Mouse (Mus musculus) CH12.LX (cell line): ENCODE data around the gene Mlxip. TPM values are rescaled to one million over a fixed set of nuclear protein-coding genes. Genes with fewer than 3 reads are reported as not detected.
A peak's percentile ranks its signal among the peaks of the same experiment; 100 is the strongest.

Source experiments
- DNase-seq: peaks from one replicate; pipeline ENCODE4 v3.0.0-alpha.2; 2013; ENCODE audit errors: extremely low read depth
- H3K27ac ChIP-seq: 2 replicates; pipeline ENCODE4 v1.5.1; 2012; ENCODE audit warnings: low read depth, mild to moderate bottlenecking, control low read depth, moderate library complexity; ENCODE audit not compliant: insufficient read depth
- H3K27me3 ChIP-seq: replicated peaks from 2 replicates; pipeline ENCODE3; 2012; ENCODE audit warnings: inconsistent platforms
- H3K36me3 ChIP-seq, 2 experiments: replicated peaks in 1 of 2; 2 replicates each; pipeline versions ENCODE3 to v1.6.1; 2012; ENCODE audit warnings: inconsistent platforms in 1 of 2, low read length in 1 of 2, mild to moderate bottlenecking in 1 of 2, mixed read lengths in 1 of 2, moderate library complexity in 1 of 2; ENCODE audit not compliant: control insufficient read depth in 1 of 2, insufficient read depth in 1 of 2
- H3K4me1 ChIP-seq, 2 experiments: 2 replicates each; pipeline ENCODE4 v1.6.1; 2012; ENCODE audit warnings: inconsistent platforms in 1 of 2, moderate library complexity in 1 of 2; ENCODE audit not compliant: insufficient read depth in 2 of 2, control insufficient read depth in 1 of 2
- H3K4me2 ChIP-seq: 2 replicates; pipeline ENCODE4 v1.6.1; 2012; ENCODE audit warnings: low read depth, mild to moderate bottlenecking, control low read depth; ENCODE audit not compliant: poor library complexity, insufficient read depth, severe bottlenecking
- H3K4me3 ChIP-seq, 3 experiments: fragments of 150-350 bp in 1 of 3; sonication (generic) in 1 of 3; replicated peaks in 1 of 3; 2 replicates each; pipeline versions ENCODE3 to v1.5.1; 2011 to 2012; ENCODE audit warnings: low read depth in 2 of 3, low read length in 2 of 3, mild to moderate bottlenecking in 2 of 3, moderate library complexity in 2 of 3, control low read depth in 1 of 3, improper control_type of control experiment in 1 of 3, inconsistent platforms in 1 of 3, mixed read lengths in 1 of 3; ENCODE audit not compliant: poor library complexity in 1 of 3
- H3K79me2 ChIP-seq: replicated peaks from 2 replicates; pipeline ENCODE4 v1.6.1; 2012; ENCODE audit warnings: mild to moderate bottlenecking, moderate library complexity; ENCODE audit not compliant: control insufficient read depth, poor library complexity, insufficient read depth, severe bottlenecking; ENCODE audit errors: extremely low read depth
- H3K9ac ChIP-seq: 2 replicates; pipeline ENCODE4 v1.6.1; 2012; ENCODE audit warnings: low read depth, mild to moderate bottlenecking, control low read depth, moderate library complexity; ENCODE audit not compliant: insufficient read depth
- H3K9me3 ChIP-seq: replicated peaks from 2 replicates; pipeline ENCODE3; 2012; ENCODE audit warnings: low read length, inconsistent platforms, mixed read lengths
- CHD1 ChIP-seq: IDR thresholded peaks from 2 replicates; pipeline ENCODE4 v1.6.1; 2012; ENCODE audit warnings: low read depth, low read length, improper control_type of control experiment, inconsistent platforms
- CHD2 ChIP-seq: IDR thresholded peaks from 2 replicates; pipeline ENCODE4 v1.6.1; 2011; ENCODE audit warnings: low read length, improper control_type of control experiment
- CTCF ChIP-seq, 2 experiments: IDR thresholded peaks in 1 of 2; conservative IDR thresholded peaks in 1 of 2; 2 replicates each; pipeline ENCODE4 v1.5.1; 2011 to 2012; ENCODE audit warnings: low read depth in 2 of 2, low read length in 2 of 2, improper control_type of control experiment in 1 of 2, inconsistent platforms in 1 of 2, mild to moderate bottlenecking in 1 of 2, moderate library complexity in 1 of 2
- EP300 ChIP-seq: IDR thresholded peaks from 2 replicates; pipeline ENCODE4 v1.6.1; 2011; ENCODE audit warnings: low read length, improper control_type of control experiment
- HCFC1 ChIP-seq: IDR thresholded peaks from 2 replicates; pipeline ENCODE4 v1.6.1; 2012; ENCODE audit warnings: low read depth, mild to moderate bottlenecking, inconsistent platforms, low read length, improper control_type of control experiment
- IRF4 ChIP-seq: IDR thresholded peaks from 2 replicates; pipeline ENCODE4 v1.6.1; 2014; ENCODE audit warnings: low read depth, mild to moderate bottlenecking, inconsistent platforms, low read length, improper control_type of control experiment
- MAX ChIP-seq: IDR thresholded peaks from 2 replicates; pipeline ENCODE4 v1.6.1; 2011; ENCODE audit warnings: low read length, improper control_type of control experiment
- MEF2A ChIP-seq: IDR thresholded peaks from 2 replicates; pipeline ENCODE4 v1.6.1; 2014; ENCODE audit warnings: low read depth, mild to moderate bottlenecking, inconsistent platforms, low read length, improper control_type of control experiment, borderline replicate concordance
- NELFE ChIP-seq: IDR thresholded peaks from 2 replicates; pipeline ENCODE4 v1.6.1; 2011; ENCODE audit warnings: low read depth, low read length, improper control_type of control experiment
- POLR2AphosphoS2 ChIP-seq: IDR thresholded peaks from 2 replicates; pipeline ENCODE4 v1.6.1; 2011; ENCODE audit warnings: low read depth, low read length, improper control_type of control experiment
- RAD21 ChIP-seq: IDR thresholded peaks from 2 replicates; pipeline ENCODE4 v1.6.1; 2011; ENCODE audit warnings: low read depth, mild to moderate bottlenecking, low read length, improper control_type of control experiment, moderate library complexity
- RCOR1 ChIP-seq: conservative IDR thresholded peaks from 2 replicates; pipeline ENCODE4 v1.6.1; 2012; ENCODE audit warnings: low read depth, mild to moderate bottlenecking, inconsistent platforms, low read length, improper control_type of control experiment
- SMC3 ChIP-seq: IDR thresholded peaks from 2 replicates; pipeline ENCODE4 v1.6.1; 2011; ENCODE audit warnings: low read depth, low read length, improper control_type of control experiment
- TBP ChIP-seq: conservative IDR thresholded peaks from 2 replicates; pipeline ENCODE4 v1.6.1; 2011; ENCODE audit warnings: low read depth, low read length, improper control_type of control experiment
- TCF12 ChIP-seq: IDR thresholded peaks from 2 replicates; pipeline ENCODE4 v1.6.1; 2014; ENCODE audit warnings: low read depth, mild to moderate bottlenecking, inconsistent platforms, low read length, improper control_type of control experiment
- USF1 ChIP-seq: IDR thresholded peaks from 2 replicates; pipeline ENCODE4 v1.6.1; 2014; ENCODE audit warnings: low read depth, mild to moderate bottlenecking, inconsistent platforms, low read length, improper control_type of control experiment
- USF2 ChIP-seq: conservative IDR thresholded peaks from 2 replicates; pipeline ENCODE4 v1.6.1; 2011; ENCODE audit warnings: low read depth, low read length, improper control_type of control experiment
- ZC3H11A ChIP-seq: IDR thresholded peaks from 2 replicates; pipeline ENCODE4 v1.6.1; 2012; ENCODE audit warnings: low read depth, mild to moderate bottlenecking, inconsistent platforms, low read length, improper control_type of control experiment
- ZMIZ1 ChIP-seq: IDR thresholded peaks from 2 replicates; pipeline ENCODE4 v1.6.1; 2012; ENCODE audit warnings: low read depth, mild to moderate bottlenecking, inconsistent platforms, low read length, improper control_type of control experiment
- ZNF384 ChIP-seq: IDR thresholded peaks from 2 replicates; pipeline ENCODE4 v1.6.1; 2012; ENCODE audit warnings: low read depth, low read length, improper control_type of control experiment, inconsistent platforms
- dilution Hi-C: fragments of 300-500 bp; cut with MboI; formaldehyde crosslinking; loops from 2 replicates; pipeline ENCODE4 v1.14.3; 2020; ENCODE audit warnings: low sequenced_read_pairs; ENCODE audit not compliant: extremely low pct_unique_long_range_greater_than_20kb, extremely low pct_ligation_motif_present
- in situ Hi-C: fragments of 300-500 bp; cut with MboI; formaldehyde crosslinking; loops from 3 replicates; pipeline ENCODE4 v1.14.3; 2019; ENCODE audit warnings: low sequenced_read_pairs, low pct_ligation_motif_present, low pct_unique_long_range_greater_than_20kb, mixed read lengths
- polyA plus RNA-seq: library from polyadenylated mRNA; unstranded; fragments of >175 nt; gene quantifications from 2 replicates; pipeline ENCODE4 v1.2.1, GENCODE M21; 2012; ENCODE audit warnings: low read depth; ENCODE audit not compliant: insufficient read length
- total RNA-seq, 2 experiments: library from RNA; depleted of rRNA; stranded (reverse); fragments of 300-350 nt in 1 of 2; fragments of >200 nt in 1 of 2; gene quantifications; 2 replicates each; pipeline ENCODE4 v1.2.3; 2012 to 2014

The Mlxip gene
- total and polyA plus RNA-seq, 3 experiments: 4.3 to 17.9 (median 7.4) TPM

- H3K9ac ChIP-seq: no peak overlapping the region
- no peak overlapping the region for H3K4me2 ChIP-seq
- H3K36me3 ChIP-seq: peaks cover 1 to 46% of the 10 kb centered on the region in 2 experiments
- dilution Hi-C loops (no loop called here), in situ Hi-C loops (no loop called here)
- H3K4me1 ChIP-seq: peaks cover 17 to 29% of the 10 kb centered on the region in 2 experiments
- H3K79me2 ChIP-seq: peaks cover 3% of the 10 kb centered on the region; the same call in 1 of the 2 replicates
- H3K9me3 ChIP-seq: no peaks in the 10 kb centered on the region
- no peak overlapping the region for H3K4me3 ChIP-seq
- H3K27ac ChIP-seq: no peak overlapping the region
- H3K27me3 ChIP-seq: no peaks in the 10 kb centered on the region
- TF ChIP-seq ZC3H11A: peak; percentile 88
- TF ChIP-seq RCOR1: no peak
- TF ChIP-seq ZMIZ1: no peak
- TF ChIP-seq POLR2AphosphoS2: no peak
- peak; percentile 95 for TF ChIP-seq RAD21
- no peak for TF ChIP-seq MAX
- TF ChIP-seq SMC3: peak; percentile 95
- TF ChIP-seq TBP: 0 out of 2 replicates have a peak, but pooled peaks have one; percentile 10
- peak; percentile 42 to 95; a peak in 2 of 4 replicates for TF ChIP-seq CTCF (conservative IDR thresholded peaks at IDR 0.05 in 1 of 2, IDR thresholded peaks at IDR 0.05 in 1 of 2; ENCODE audit: low read depth in 2 of 2, low read length in 2 of 2)
- DNase-seq: peak; percentile 74
These were observed 42.2 kb downstream of the Mlxip start for GRCm38 (mm10) chr5:123436780-123437175.

DNA sequence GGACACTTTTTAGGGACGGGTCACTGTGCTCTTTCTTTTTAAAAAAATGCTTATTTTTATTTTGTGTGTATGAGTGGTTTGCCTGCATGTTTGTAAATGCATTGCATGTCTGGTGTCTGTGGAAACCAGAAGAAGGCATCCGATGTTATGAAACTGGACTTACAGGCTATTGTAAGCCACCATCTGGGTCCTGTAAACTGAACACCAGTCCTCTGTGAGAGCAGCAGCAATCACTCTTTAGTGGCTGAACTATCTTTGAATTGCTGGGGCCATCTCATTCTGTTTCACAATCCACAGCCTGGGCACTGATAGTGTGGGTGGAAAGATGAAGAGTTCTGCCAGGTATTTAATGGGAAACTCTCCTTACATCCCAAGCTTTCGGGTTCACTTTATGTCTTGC, 43.8 kb downstream of the Mlxip start:
- dilution Hi-C loops (no loop called here), in situ Hi-C loops (no loop called here)
- TF ChIP-seq POLR2AphosphoS2: no peak
- no peak for TF ChIP-seq CHD1
- no peak for TF ChIP-seq NELFE
- TF ChIP-seq HCFC1: no peak
- TF ChIP-seq MEF2A: no peak
- no peak for TF ChIP-seq CHD2
- no peak for TF ChIP-seq TCF12
- no peak for TF ChIP-seq ZNF384
- TF ChIP-seq USF2: no peak
- no peak for TF ChIP-seq USF1
- no peak for TF ChIP-seq EP300
- no peak for TF ChIP-seq IRF4
- Histone ChIP-seq H3K4me1 (peaks cover 7 to 17% of the 10 kb centered on the region in 2 experiments), H3K9me3 (no peaks in the 10 kb centered on the region), H3K79me2 (no peaks in the 10 kb centered on the region; the same call in 1 of the 2 replicates), H3K27ac (no peak overlapping the region), H3K4me2 (no peak overlapping the region), H3K4me3 (no peak overlapping the region), H3K27me3 (no peaks in the 10 kb centered on the region), H3K36me3 (peaks cover 17 to 57% of the 10 kb centered on the region in 2 experiments), H3K9ac (no peak overlapping the region)
- DNase-seq: no peak
